Mouse (Mus musculus) lung, postnatal 4 days (tissue): ENCODE measurements at regions not wholly inside any gene's neighbourhood (a gene's known extent, or its start where the extent isn't known, plus 50 kb on each side); places are given as distances from the start of the nearest gene placed in this dataset.

Experiments
- DNase-seq, 2 experiments: peaks; one replicate each; pipeline ENCODE4 v3.0.0; 2021

- peak in 1 of 2 experiments; percentile 23 for DNase-seq
Measured at GRCm38 (mm10) chr9:97297538-97297937, 72.2 kb downstream of the Trim42 start.

GRCm38 (mm10) chr9:97295770-97296169 lies 74.0 kb downstream of the Trim42 start:
- DNase-seq: peak in 1 of 2 experiments; percentile 28

- DNase-seq: no peak
Measured at GRCm38 (mm10) chr9:97291870-97292269, 77.9 kb downstream of the Trim42 start.

- DNase-seq: no peak
Measured at GRCm38 (mm10) chr9:97284282-97284802, 85.4 kb downstream of the Trim42 start.

- DNase-seq: no peak
Measured at GRCm38 (mm10) chr9:97282090-97282489, 87.7 kb downstream of the Trim42 start.

GRCm38 (mm10) chr9:97275449-97275848 lies 94.3 kb downstream of the Trim42 start:
- peak in 1 of 2 experiments; percentile 33 for DNase-seq

- DNase-seq: no peak
Measured at GRCm38 (mm10) chr9:97273891-97274290, 95.9 kb downstream of the Trim42 start.

GRCm38 (mm10) chr9:97272061-97272460 lies 97.7 kb downstream of the Trim42 start:
- no peak for DNase-seq

GRCm38 (mm10) chr9:97247621-97248020 lies 122.1 kb downstream of the Trim42 start:
- DNase-seq: no peak

- DNase-seq: peak; percentile 9 to 31
Measured at GRCm38 (mm10) chr9:97226074-97226473, 115.1 kb upstream of the Slc25a36 start.

GRCm38 (mm10) chr9:97224549-97224948 lies 113.6 kb upstream of the Slc25a36 start:
- DNase-seq: no peak

- no peak for DNase-seq
Measured at GRCm38 (mm10) chr9:97214806-97215205, 103.8 kb upstream of the Slc25a36 start.

- DNase-seq: no peak
Measured at GRCm38 (mm10) chr9:97190321-97190860, 79.4 kb upstream of the Slc25a36 start.

- no peak for DNase-seq
Measured at GRCm38 (mm10) chr9:97189646-97190045, 78.7 kb upstream of the Slc25a36 start.

GRCm38 (mm10) chr9:97188616-97189330 lies 77.8 kb upstream of the Slc25a36 start:
- no peak for DNase-seq

- no peak for DNase-seq
Measured at GRCm38 (mm10) chr9:97173230-97173951, 62.4 kb upstream of the Slc25a36 start.

- peak in 1 of 2 experiments; percentile 45 for DNase-seq
Measured at GRCm38 (mm10) chr9:97172075-97172474, 61.1 kb upstream of the Slc25a36 start.

- DNase-seq: no peak
Measured at GRCm38 (mm10) chr9:97171484-97171883, 60.5 kb upstream of the Slc25a36 start.

GRCm38 (mm10) chr9:97170836-97171235 lies 59.9 kb upstream of the Slc25a36 start:
- DNase-seq: no peak

GRCm38 (mm10) chr9:97162465-97162864 lies 51.5 kb upstream of the Slc25a36 start:
- no peak for DNase-seq
